Mouse (Mus musculus) liver, postnatal 0 days (tissue): ENCODE results near the gene Srebf1. TPM values are rescaled to one million over a fixed set of nuclear protein-coding genes. Genes with fewer than 3 reads are reported as not detected.

Experiments
- ATAC-seq: fragments of 200-750 bp; cut with Nextera tagmentation; 2 replicates; pipeline ENCODE4 v1.8.0; 2017; ENCODE audit warnings: mild to moderate bottlenecking, moderate library complexity
- DNase-seq: peaks from one replicate; pipeline ENCODE4 v3.0.0-alpha.2; 2016
- H3K27ac ChIP-seq: fragments of 300-500 bp; sonication (generic); 2 replicates; pipeline ENCODE4 v1.5.1; 2014; ENCODE audit warnings: antibody characterized with exemption, moderate library complexity, mild to moderate bottlenecking, low read depth
- H3K27me3 ChIP-seq: fragments of 300-500 bp; sonication (generic); 2 replicates; pipeline ENCODE4 v1.6.1; 2014; ENCODE audit warnings: low read length, control low read depth, mixed read lengths; ENCODE audit not compliant: insufficient read depth
- H3K36me3 ChIP-seq: fragments of 300-500 bp; sonication (generic); replicated peaks from 2 replicates; pipeline ENCODE4 v1.6.1; 2014; ENCODE audit warnings: mild to moderate bottlenecking, control low read depth, low read length, moderate library complexity, mixed read lengths; ENCODE audit not compliant: insufficient read depth
- H3K4me1 ChIP-seq: fragments of 300-500 bp; sonication (generic); 2 replicates; pipeline ENCODE4 v1.6.1; 2014; ENCODE audit warnings: antibody characterized with exemption, mild to moderate bottlenecking, control low read depth; ENCODE audit not compliant: insufficient read depth
- H3K4me2 ChIP-seq: fragments of 300-500 bp; sonication (generic); 2 replicates; pipeline ENCODE4 v1.6.1; 2014; ENCODE audit warnings: low read depth, mild to moderate bottlenecking, low read length, moderate library complexity, mixed read lengths
- H3K4me3 ChIP-seq: fragments of 300-500 bp; sonication (generic); 2 replicates; pipeline ENCODE4 v1.5.1; 2014; ENCODE audit warnings: low read depth, low read length
- H3K9ac ChIP-seq: fragments of 300-500 bp; sonication (generic); replicated peaks from 2 replicates; pipeline ENCODE4 v1.6.1; 2014; ENCODE audit warnings: mild to moderate bottlenecking, moderate library complexity
- H3K9me3 ChIP-seq: fragments of 300-500 bp; sonication (generic); 2 replicates; pipeline ENCODE4 v1.6.1; 2016; ENCODE audit warnings: mild to moderate bottlenecking, control low read depth, low read length, mixed read lengths
- CTCF ChIP-seq: sonication (generic); IDR thresholded peaks from 2 replicates; pipeline ENCODE4 v1.5.1; 2016; ENCODE audit warnings: antibody characterized with exemption, low read depth
- EP300 ChIP-seq: IDR thresholded peaks from 2 replicates; pipeline ENCODE4 v1.6.1; 2016; ENCODE audit warnings: antibody characterized with exemption, low read depth, mild to moderate bottlenecking
- WGBS: fragments of 180-500 bp; shearing (Covaris S2); extraction: QIAGEN DNeasy Blood & Tissue Kit; methylation state at CpG from one replicate; pipeline ENCODE4 v1.1.7; 2014; ENCODE audit not compliant: insufficient replicate concordance; 5-methylcytosine and 5-hydroxymethylcytosine counted together
- polyA plus RNA-seq: library from polyadenylated mRNA; unstranded; fragments of >200 nt; fragmentation: Nextera tagmentation; extraction: Ambion mirVana; gene quantifications from 2 replicates; pipeline ENCODE4 v1.2.1, GENCODE M21; 2015

Srebf1 gene
- polyA plus RNA-seq, 1 experiment from 2014 or later = 21.4 TPM

- DNase-seq (no peak), ATAC-seq (no peak)
- H3K9ac ChIP-seq = no peak overlapping the region
- H3K4me3 ChIP-seq = no peak overlapping the region
- H3K27ac ChIP-seq = no peak overlapping the region
- 57% methylated on average over 2 of the region's 2 CpGs for WGBS
- peaks cover 18% of the 10 kb centered on the region for H3K36me3 ChIP-seq
- TF ChIP-seq EP300 (no peak), CTCF (no peak)
- H3K4me2 ChIP-seq = no peak overlapping the region
- H3K27me3 ChIP-seq = no peaks in the 10 kb centered on the region
- no peaks in the 10 kb centered on the region for H3K4me1 ChIP-seq
- no peaks in the 10 kb centered on the region for H3K9me3 ChIP-seq
These were observed 35.3 kb upstream of the Srebf1 start for GRCm38 (mm10) chr11:60257696-60258095.

- 84% methylated on average over 9 of the region's 9 CpGs for WGBS
- Histone ChIP-seq H3K9ac (no peak overlapping the region), H3K36me3 (peaks cover 21% of the 10 kb centered on the region), H3K27me3 (no peaks in the 10 kb centered on the region), H3K4me2 (no peak overlapping the region), H3K9me3 (no peaks in the 10 kb centered on the region), H3K4me1 (no peaks in the 10 kb centered on the region), H3K4me3 (no peak overlapping the region), H3K27ac (no peak overlapping the region)
- no peak for DNase-seq
- ATAC-seq = no peak
- TF ChIP-seq CTCF (no peak), EP300 (no peak)
These were observed 34.3 kb upstream of the Srebf1 start for GRCm38 (mm10) chr11:60256713-60257112.

- ATAC-seq = no peak
- H3K27ac ChIP-seq = no peak overlapping the region
- H3K36me3 ChIP-seq = peaks cover 21% of the 10 kb centered on the region
- TF ChIP-seq CTCF (no peak), EP300 (no peak)
- no peaks in the 10 kb centered on the region for H3K4me1 ChIP-seq
- H3K4me2 ChIP-seq = no peak overlapping the region
- 77% methylated on average over 6 of the region's 6 CpGs for WGBS
- no peaks in the 10 kb centered on the region for H3K9me3 ChIP-seq
- no peak overlapping the region for H3K9ac ChIP-seq
- no peaks in the 10 kb centered on the region for H3K27me3 ChIP-seq
- no peak overlapping the region for H3K4me3 ChIP-seq
- no peak for DNase-seq
These were observed 33.8 kb upstream of the Srebf1 start for GRCm38 (mm10) chr11:60256176-60256681.

- Histone ChIP-seq H3K4me2 (no peak overlapping the region), H3K9me3 (no peaks in the 10 kb centered on the region), H3K27ac (no peak overlapping the region), H3K27me3 (no peaks in the 10 kb centered on the region), H3K4me3 (no peak overlapping the region), H3K36me3 (peaks cover 21% of the 10 kb centered on the region), H3K9ac (no peak overlapping the region), H3K4me1 (no peaks in the 10 kb centered on the region)
- DNase-seq (no peak), ATAC-seq (no peak)
- 92% methylated on average over 3 of the region's 3 CpGs for WGBS
- TF ChIP-seq CTCF (no peak), EP300 (no peak)
These were observed 33.3 kb upstream of the Srebf1 start for GRCm38 (mm10) chr11:60255639-60256038.

GRCm38 (mm10) chr11:60255181-60255580, 32.8 kb upstream of the Srebf1 start:
- no peaks in the 10 kb centered on the region for H3K9me3 ChIP-seq

GRCm38 (mm10) chr11:60254308-60254707, 31.9 kb upstream of the Srebf1 start:
- Histone ChIP-seq H3K36me3 (peaks cover 24% of the 10 kb centered on the region), H3K4me1 (no peaks in the 10 kb centered on the region), H3K4me3 (no peak overlapping the region), H3K9ac (no peak overlapping the region), H3K4me2 (no peak overlapping the region), H3K9me3 (no peaks in the 10 kb centered on the region), H3K27ac (no peak overlapping the region), H3K27me3 (no peaks in the 10 kb centered on the region)
- TF ChIP-seq EP300 (no peak), CTCF (no peak)
- DNase-seq = no peak
- ATAC-seq = no peak
- WGBS = 79% methylated on average over 5 of the region's 5 CpGs

More at GRCm38 (mm10) chr11:60255181-60255580, 32.8 kb upstream of the Srebf1 start:
- H3K9ac ChIP-seq = no peak overlapping the region
- no peak overlapping the region for H3K4me2 ChIP-seq
- no peak for ATAC-seq
- TF ChIP-seq CTCF (no peak), EP300 (no peak)
- no peaks in the 10 kb centered on the region for H3K27me3 ChIP-seq
- H3K36me3 ChIP-seq = peaks cover 23% of the 10 kb centered on the region
- no peaks in the 10 kb centered on the region for H3K4me1 ChIP-seq
- DNase-seq = no peak
- no peak overlapping the region for H3K4me3 ChIP-seq
- H3K27ac ChIP-seq = no peak overlapping the region
- WGBS = 82% methylated on average over 3 of the region's 3 CpGs

- Histone ChIP-seq H3K27me3 (no peaks in the 10 kb centered on the region), H3K36me3 (peaks cover 22% of the 10 kb centered on the region), H3K9me3 (no peaks in the 10 kb centered on the region), H3K4me3 (no peak overlapping the region), H3K9ac (no peak overlapping the region), H3K27ac (no peak overlapping the region), H3K4me1 (no peaks in the 10 kb centered on the region), H3K4me2 (no peak overlapping the region)
- TF ChIP-seq CTCF = no peak
- no peak for TF ChIP-seq EP300
- 80% methylated on average over 2 of the region's 2 CpGs for WGBS
- ATAC-seq = no peak
- DNase-seq = no peak
These were observed 31.2 kb upstream of the Srebf1 start for GRCm38 (mm10) chr11:60253546-60253945.
